Mouse (Mus musculus): ENCODE measurements around the gene Ctcfl.

Gene Ctcfl

DNA sequence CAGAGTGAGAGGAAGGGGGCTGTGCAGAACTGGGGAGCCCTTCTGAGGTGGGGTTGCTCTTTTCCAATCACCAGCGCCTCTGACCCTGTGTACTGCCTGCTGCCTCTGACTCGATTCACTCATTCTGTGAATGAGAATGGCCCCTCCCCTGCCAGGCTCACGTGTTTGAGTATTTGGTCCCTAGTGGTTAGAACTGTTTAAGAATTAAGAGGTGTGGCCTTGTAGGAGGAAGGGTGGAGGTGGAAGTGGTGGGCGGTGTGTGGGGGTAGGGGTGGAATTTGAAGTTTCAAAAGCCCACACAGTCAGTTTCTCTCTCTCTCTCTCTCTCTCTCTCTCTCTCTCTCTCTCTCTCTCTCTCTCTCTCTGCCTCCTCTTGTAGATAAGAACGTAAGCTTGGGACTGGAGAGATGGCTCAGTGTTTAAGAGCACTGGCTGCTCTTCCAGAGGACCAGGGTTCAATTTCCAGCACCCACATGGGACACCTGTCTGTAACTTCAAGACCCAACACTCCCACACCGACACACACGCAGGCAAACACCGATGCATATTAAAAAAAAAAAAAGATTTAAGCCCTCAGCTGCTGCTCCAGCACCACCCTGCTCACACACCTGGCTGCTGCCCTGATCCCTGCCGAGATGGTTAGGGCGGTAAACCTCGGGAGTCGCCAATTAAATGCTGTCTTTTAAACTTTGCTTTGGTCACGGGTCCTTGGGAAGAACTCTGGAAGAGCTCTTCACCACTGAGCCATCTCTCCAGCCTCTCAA lies 35.4 kb downstream of the Ctcfl start:
- peak; percentile 44 for DNase-seq (ENCODE audit: low read depth, low spot score)

DNA sequence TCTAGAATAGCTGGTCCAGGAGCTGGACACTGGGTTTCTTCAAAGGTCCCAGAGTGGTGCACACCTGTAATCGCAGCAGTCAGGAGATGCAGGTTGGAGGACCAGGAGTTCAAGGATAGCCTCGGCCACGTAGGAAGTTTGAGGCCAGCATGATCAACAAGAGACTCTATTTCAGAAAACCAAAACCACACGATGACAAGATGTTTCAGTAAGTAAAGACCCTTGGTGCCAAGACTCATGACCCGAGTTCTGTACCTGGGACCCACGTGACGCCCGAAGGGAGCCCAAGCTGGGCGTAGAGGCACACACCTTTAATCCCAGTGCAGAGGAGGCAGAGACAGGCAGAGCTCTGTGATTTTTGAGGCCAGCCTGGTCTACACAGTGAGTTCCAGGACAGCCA lies 36.2 kb downstream of the Ctcfl start:
- no peak for DNase-seq (ENCODE audit: low read depth, low spot score)

GRCm38 (mm10) chr2:173082706-173083105 lies 36.6 kb downstream of the Ctcfl start:
- DNase-seq (ENCODE audit: low read depth, low spot score): no peak

DNA sequence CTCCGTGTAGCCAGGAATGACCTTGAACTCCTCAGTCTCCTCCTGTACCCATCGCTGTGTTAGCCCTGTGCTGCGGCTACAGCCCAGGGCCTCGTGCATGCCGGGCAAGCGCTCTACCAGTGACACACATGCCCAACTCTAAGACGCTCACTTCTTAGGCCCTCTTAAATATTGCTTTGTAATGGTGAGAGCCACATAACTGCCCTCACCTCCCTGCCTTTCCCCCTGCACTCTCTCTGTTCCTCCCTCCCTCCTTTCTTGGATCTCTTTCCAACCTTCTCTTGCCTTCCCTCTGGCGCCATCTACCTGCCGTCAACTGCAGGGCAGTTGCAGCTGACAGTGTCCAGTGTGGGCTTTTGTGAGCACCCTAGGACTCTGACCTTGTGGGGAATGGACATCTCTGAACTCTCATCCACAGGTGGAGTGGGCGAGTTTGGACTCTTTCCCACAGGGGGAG lies 38.5 kb downstream of the Ctcfl start:
- DNase-seq (ENCODE audit: low read depth, low spot score): peak; percentile 84

DNA sequence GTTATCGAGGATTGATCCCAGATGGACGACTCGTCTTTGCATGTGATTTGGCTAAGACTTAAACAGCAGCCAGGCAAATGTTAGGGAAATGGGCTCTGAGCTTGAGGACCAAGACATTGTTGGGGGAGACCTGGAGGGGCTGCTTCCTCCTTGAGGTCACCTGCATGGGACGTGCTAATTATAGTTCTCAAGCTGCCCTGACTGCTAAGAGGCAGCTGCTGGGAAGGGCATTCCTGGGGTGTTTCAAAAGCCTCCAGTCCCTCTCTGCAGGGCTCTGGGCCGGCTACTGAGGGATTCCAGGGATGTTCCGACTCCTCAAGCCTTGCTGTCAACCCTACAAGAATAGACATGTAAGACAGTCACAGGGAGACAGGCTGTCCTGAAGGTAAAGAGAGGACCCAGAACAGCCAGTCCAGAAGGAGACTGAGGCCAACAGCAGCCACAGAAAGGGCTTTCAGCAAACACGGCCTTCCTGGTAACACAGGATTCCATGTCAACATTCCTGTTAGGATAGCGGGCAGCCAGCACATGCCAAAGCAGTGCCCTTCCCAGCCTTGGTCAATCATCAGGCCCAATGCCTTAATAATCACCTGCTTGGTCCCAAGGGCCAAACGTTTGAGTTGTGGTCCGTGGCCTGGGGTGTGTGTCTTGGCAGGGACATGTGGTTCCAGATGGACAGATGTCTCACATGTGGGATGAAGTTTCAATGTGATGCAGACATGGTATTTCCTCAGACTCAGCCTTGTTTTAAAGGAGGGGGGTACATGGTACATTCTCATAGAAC lies 39.4 kb downstream of the Ctcfl start:
- DNase-seq (ENCODE audit: low read depth, low spot score): no peak

DNA sequence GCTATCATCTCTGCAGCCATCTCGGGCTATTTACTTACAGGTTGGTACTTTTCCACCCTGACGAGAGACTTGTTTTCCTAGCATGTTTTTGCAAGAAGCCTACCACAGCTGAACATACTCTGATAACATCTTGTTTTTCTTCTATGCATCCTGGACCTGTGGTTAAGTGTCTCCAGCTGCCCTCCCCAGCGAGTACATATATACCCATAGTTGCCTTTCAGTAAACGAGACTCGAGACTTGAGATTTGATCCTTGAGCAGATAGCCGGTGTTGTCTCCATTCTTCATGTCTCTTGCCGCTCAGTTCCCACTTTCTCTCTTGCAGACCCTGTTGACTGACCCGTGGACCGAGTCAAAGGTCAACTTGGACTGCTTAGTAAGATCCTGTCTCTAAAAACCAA lies 42.4 kb downstream of the Ctcfl start:
- no peak for DNase-seq (ENCODE audit: low read depth, low spot score)

- no peak for DNase-seq (ENCODE audit: low read depth, low spot score)
Observed at GRCm38 (mm10) chr2:173073666-173074065, 45.7 kb downstream of the Ctcfl start.

DNA sequence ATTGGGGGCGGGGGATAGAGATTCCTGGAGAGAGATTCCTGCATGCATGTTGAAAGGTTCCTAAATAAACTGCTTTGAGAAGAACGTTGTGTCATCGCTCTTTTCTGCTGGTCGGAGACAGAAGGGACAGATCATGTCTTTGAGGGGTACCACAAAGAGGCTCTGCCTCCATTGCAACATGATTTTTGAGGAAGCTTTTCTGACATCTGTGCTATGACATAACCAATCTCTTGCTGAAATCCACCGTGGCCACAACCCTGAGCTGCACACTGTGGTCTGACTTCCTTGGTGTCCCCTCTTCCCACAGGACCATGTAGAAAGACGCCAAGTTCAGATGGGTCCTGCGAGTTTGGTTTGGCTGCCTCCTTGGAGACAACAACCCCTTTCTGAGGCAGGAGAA lies 46.4 kb downstream of the Ctcfl start:
- DNase-seq (ENCODE audit: low read depth, low spot score): no peak

DNA sequence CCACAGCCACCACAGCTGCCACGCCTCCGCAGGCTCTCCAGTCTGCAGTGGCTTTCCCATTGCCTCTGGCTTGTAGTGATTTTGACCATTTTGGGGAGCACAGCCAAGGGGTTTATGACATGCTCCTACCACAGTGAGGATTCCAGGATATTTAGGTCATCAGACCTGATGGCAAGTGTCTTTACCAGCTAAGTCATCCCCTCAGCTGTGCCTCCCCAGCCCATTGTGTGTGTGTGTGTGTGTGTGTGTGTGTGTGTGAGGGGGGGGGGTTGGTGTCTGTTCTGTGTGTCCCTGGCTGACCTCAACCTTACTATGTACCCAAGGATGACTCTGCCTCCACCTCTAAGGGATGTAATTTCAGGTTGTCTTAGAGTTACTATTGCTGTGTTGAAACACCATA lies 54.5 kb downstream of the Ctcfl start:
- no peak for DNase-seq (ENCODE audit: low read depth, low spot score)

DNA sequence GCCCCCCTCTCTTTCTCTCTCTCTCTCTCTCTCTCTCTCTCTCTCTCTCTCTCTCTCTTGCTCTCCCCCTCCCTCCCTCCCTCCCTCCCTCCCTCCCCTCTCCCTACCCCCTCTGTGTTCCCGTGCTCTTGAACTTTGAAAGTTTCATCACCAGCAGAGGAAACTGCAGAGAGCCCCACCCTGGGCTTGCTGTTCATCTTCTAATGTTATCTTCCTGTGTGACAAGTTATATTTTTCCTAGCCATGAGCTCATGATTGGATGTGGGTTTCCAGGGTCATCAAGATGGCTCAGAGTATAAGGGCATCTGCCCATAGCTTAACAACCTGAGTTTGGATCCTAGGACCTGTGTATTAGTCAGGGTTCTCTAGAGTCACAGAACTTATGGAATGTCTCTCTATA lies 56.1 kb downstream of the Ctcfl start:
- no peak for DNase-seq (ENCODE audit: low read depth, low spot score)

DNA sequence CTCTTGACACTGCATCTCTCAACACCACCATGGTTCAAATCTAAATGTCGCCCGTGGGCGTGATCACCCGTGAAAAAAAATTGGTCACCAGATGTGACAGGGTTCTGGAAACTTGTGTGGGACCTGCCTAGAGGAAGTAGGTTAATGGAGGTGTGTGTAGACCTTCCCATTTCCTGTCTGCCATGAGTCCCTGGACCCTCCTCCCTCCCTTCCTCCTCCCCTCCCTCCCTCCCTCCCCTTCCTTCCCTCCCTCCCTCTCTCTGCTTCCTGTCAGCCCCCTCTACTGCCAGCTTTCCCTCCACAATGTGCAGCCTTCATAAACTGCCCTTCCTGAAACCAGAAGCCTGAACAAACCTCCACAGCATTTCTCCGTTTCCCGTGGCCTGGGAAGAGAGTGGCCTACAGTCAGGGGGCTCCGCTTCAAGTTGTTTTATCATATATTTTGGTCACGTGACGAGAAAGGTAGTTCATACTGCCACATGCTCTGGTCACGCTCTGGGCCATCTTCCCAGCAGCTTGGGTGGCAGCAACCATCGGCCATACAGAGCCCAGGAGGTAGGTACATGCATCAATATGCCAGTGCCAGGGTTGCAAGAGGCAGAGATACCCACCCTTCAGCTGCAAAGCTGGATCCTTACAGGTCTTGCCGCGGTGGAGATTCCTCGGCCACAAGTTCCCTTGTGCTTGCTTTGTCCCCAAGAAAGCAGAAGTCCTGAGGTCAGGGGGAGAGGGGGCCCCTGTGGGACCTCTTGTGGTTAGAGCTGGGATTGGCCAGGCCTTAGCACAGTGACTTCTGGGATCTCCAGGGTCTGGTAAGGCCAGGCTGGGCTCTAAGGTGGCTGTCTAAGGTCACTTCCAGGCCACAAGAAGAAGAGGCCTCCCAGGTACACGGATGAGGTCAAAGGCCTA lies 57.6 kb downstream of the Ctcfl start:
- no peak for DNase-seq (ENCODE audit: low read depth, low spot score)

- no peak for DNase-seq (ENCODE audit: low read depth, low spot score)
Observed at GRCm38 (mm10) chr2:173060450-173060849, 58.9 kb downstream of the Ctcfl start.

DNA sequence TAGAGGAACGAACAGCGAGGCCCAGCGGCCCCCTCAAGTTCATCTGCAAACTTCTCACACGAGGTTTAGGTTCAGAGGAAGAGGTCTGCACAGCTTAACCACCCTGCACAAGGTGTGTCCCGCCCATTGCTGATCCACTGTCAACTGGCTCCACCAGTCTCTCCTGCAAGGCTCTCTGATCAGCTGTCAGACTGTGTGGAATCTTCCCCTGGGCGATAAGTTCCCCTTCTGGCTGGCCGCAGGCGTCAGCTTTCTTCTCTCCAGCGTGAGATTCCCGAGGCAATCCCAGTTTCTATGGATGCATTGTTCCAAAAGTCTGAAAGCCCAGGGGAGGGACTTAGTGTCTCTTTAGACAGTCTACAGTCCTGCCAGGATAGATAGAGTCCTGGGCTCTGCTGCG lies 61.1 kb downstream of the Ctcfl start:
- no peak for DNase-seq (ENCODE audit: low read depth, low spot score)

DNA sequence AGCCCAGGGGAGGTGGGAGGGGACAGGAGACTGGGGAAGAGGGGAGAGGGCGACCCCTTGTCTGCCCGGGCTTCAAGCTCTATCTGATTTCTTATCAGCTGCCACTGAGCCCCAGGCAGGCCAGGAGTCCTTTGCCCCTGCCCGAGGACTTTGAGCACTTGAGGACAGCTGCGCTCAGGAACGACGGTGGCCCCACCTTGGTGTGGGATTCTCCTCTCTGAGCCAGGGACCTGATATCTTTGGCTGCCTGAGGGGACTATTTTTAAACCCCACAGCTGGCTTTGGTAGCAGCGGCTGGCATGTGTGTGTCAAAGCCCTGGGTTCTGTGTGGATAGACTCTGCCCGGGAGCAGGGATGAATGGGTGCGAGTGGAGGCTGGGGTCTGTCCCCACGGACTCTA lies 61.7 kb downstream of the Ctcfl start:
- DNase-seq (ENCODE audit: low read depth, low spot score): peak; percentile 90

- DNase-seq (ENCODE audit: low read depth, low spot score): no peak
Observed at GRCm38 (mm10) chr2:173056882-173057315, 62.4 kb downstream of the Ctcfl start.

DNA sequence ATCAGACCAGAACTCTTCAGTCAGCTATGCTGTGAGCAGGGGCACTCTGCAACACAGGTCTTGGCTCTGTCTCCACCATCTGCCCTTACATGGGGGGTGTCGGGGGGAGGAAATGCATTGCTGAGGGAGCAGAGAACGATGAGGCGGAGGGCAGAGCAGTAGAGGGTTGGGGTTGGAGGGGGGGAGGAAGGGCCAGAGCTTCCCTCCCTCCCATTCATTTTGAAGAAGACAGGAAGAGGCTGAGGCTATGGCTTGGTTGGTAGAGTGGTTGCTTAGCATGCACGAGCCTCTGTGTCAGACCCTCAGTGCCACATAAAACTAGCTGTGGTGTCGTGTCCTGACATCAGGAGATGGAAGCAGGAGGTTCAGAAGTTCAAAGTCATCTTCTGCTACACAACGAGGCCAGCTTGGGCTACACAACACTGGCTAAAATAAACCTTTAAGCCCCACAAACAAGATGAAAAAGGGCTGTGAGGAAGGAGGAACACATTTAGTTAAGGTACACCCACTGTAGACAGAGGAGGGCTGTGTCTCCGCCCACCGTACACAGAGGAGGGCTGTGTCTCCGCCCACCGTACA lies 62.9 kb downstream of the Ctcfl start:
- no peak for DNase-seq (ENCODE audit: low read depth, low spot score)

GRCm38 (mm10) chr2:173053846-173054245 lies 65.5 kb downstream of the Ctcfl start:
- DNase-seq (ENCODE audit: low read depth, low spot score): no peak

DNA sequence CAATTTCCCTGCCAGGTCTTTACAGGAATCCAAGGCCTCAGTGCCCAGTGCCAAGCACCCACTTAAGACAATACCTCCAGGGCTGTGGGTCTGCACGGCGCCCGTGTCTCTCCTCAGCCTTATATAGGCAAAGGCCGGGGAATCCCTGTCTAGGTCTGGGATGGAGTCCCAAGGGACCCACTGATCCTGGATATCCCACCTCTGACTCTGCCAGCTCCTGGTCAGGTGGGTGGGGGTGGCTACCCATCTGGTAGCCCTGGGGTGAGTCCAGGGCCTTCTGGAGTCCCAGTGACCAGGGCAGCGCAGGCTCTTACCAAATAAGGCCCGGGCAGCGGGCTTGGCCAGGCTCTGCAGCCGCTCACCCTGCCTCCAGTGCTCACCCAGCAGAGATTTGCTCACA lies 66.4 kb downstream of the Ctcfl start:
- DNase-seq (ENCODE audit: low read depth, low spot score): no peak

DNA sequence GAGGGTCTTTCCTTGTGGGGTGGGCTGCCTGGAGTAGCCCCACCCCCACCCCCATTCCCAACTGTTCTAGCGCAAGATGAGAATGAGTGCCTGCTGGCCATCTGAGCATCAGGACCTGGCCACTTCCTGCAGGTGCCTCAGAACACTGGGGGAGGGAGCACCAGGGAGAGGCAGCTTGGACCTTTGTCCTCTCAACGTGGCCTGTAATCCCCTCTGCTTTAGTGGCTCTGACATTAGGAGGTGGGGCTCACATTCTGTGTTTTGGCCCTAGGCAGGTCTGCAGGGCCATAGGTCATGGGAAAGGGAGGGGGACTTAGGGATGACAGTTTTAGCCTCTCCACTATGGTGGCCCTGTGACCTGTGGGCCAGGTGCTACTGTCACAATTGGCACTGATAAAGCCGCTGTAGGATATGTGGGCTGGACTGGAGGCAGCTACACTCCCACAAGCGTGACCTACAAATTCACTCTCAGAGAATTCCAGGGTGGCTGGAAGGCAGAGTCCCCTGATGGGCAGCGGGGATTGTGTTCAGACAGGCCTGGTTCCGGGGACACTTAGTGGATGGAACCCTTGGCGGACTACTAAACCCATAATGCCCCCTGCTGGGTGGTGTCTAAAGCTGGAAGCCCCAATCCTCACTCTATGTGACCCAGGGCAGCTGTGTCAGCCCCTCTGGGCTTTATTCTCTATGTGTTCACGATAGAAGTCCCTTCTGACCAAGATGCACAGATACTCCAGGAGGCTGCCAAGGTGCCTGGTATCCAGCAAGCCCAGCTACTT lies 68.5 kb downstream of the Ctcfl start:
- no peak for DNase-seq (ENCODE audit: low read depth, low spot score)

GRCm38 (mm10) chr2:173049817-173050216 lies 69.5 kb downstream of the Ctcfl start:
- DNase-seq (ENCODE audit: low read depth, low spot score): no peak

- DNase-seq (ENCODE audit: low read depth, low spot score): no peak
Observed at GRCm38 (mm10) chr2:173049231-173049630, 70.1 kb downstream of the Ctcfl start.
